Mouse (Mus musculus): Measurements from ENCODE around the gene Rrnad1. TPM values are rescaled to one million over a fixed set of nuclear protein-coding genes. Genes with fewer than 3 reads are reported as not detected.

Rrnad1 gene
- polyA plus RNA-seq, 1 experiment from 2014 or later: 17.9 TPM

- peak overlapping the region; percentile 97 for H3K27ac ChIP-seq (ENCODE audit: low read depth, low read length)
- no peaks in the 10 kb centered on the region for H3K27me3 ChIP-seq (ENCODE audit: control insufficient read depth, insufficient read depth, low read length)
- ATAC-seq (ENCODE audit: low FRiP score) (no peak), DNase-seq (ENCODE audit: low spot score) (peak; percentile 71)
- no peaks in the 10 kb centered on the region for H3K36me3 ChIP-seq (ENCODE audit: control insufficient read depth, insufficient read depth, low read length)
- H3K4me2 ChIP-seq (replicated peaks; ENCODE audit: low read depth, low read length): peak overlapping the region; percentile 94
- H3K4me3 ChIP-seq (ENCODE audit: low read depth, low read length): peak overlapping the region; percentile 86
- H3K4me1 ChIP-seq (replicated peaks; ENCODE audit: control insufficient read depth, insufficient read depth, low read length): peaks cover 13% of the 10 kb centered on the region
- H3K9ac ChIP-seq (ENCODE audit: low read depth, low read length): peak overlapping the region; percentile 92
- no peaks in the 10 kb centered on the region for H3K9me3 ChIP-seq (ENCODE audit: control insufficient read depth, low read length)
- WGBS: under 1% methylated on average over 55 of the region's 60 CpGs
Measured at GRCm38 (mm10) chr3:87971489-87972202, 41.1 kb upstream of the Rrnad1 start.

DNA sequence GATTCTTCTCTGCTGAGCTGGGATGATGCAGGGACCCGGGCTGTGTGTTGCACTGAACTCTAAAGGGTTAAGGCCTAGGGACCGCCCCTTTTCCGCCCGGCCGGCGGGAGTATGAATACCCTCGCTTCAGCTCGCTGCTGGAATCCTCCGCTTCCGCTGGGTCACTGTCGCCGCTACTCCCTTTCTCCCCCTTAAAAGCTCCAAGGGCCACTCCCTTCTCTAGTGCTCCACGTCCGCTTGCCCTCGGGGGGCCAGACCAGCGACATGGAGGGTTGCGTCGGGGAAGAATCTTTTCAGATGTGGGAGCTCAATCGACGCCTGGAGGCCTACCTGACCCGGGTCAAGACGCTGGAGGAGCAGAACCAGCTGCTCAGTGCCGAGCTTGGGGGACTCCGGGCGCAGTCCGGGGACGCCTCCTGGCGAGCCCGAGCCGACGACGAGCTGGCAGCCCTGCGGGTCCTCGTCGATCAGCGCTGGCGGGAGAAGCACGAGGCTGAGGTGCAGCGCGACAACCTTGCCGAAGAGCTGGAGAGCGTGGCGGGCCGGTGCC lies 40.5 kb upstream of the Rrnad1 start, which contains the start of gene Nes:
Nes (plus strand) TSS at position 140 of the 550 bp plus-strand sequence.
- ATAC-seq (ENCODE audit: low FRiP score) (peak; percentile 61), DNase-seq (ENCODE audit: low spot score) (peak; percentile 91)
- H3K27ac ChIP-seq (ENCODE audit: low read depth, low read length): peak within 1 kb of the TSS; percentile 97
- no peaks in the 10 kb centered on the region for H3K36me3 ChIP-seq (ENCODE audit: control insufficient read depth, insufficient read depth, low read length)
- peak within 1 kb of the TSS; percentile 86 for H3K4me3 ChIP-seq (ENCODE audit: low read depth, low read length)
- H3K9me3 ChIP-seq (ENCODE audit: control insufficient read depth, low read length): no peaks in the 10 kb centered on the region
- H3K4me2 ChIP-seq (replicated peaks; ENCODE audit: low read depth, low read length): peak within 1 kb of the TSS; percentile 94
- no peaks in the 10 kb centered on the region for H3K27me3 ChIP-seq (ENCODE audit: control insufficient read depth, insufficient read depth, low read length)
- under 1% methylated on average over 44 of the region's 44 CpGs for WGBS
- H3K9ac ChIP-seq (ENCODE audit: low read depth, low read length): peak within 1 kb of the TSS; percentile 92
- H3K4me1 ChIP-seq (replicated peaks; ENCODE audit: control insufficient read depth, insufficient read depth, low read length): peaks cover 13% of the 10 kb centered on the region

DNA sequence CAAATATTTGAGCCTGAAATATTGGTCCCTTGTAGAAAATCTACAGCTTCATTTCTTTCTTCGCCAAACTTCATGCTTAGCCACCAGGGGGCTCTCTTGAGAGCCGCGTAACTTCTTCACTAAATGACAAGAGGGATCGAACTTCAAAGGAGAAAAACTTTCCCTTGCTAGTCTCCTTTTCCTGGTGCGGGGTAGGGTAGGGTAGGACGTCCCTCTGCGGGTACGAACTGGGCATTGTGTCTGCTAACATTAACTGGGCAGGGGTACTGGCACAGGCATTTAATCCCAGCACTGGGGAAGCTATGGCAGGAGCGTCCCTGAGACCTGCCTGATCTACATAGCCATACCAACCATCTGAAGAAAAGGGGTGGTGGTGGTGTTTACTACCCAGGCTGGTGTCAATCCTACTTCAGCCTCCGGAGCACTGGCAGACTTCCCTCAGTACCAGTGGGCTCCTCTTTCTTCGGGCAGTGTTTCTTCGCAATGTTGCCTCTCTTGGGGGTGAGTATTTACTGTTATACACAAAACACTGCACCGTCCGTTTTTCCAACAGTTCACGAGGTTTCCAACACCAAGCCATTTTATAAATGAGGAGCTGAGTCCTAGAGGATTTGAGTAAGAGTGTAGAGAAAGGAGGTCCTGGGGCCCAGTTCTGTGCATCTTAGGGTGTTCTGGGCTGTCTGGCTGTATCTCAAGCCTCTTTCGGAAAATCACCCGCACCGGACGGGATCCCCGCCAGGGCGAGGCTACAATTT lies 39.8 kb upstream of the Rrnad1 start:
- Histone ChIP-seq H3K4me2 (replicated peaks; ENCODE audit: low read depth, low read length) (peak overlapping the region; percentile 94), H3K27ac (ENCODE audit: low read depth, low read length) (no peak overlapping the region), H3K4me1 (replicated peaks; ENCODE audit: control insufficient read depth, insufficient read depth, low read length) (peaks cover 12% of the 10 kb centered on the region), H3K4me3 (ENCODE audit: low read depth, low read length) (peak overlapping the region; percentile 86), H3K9ac (ENCODE audit: low read depth, low read length) (peak overlapping the region; percentile 3; the same call in 1 of the 2 replicates), H3K27me3 (ENCODE audit: control insufficient read depth, insufficient read depth, low read length) (no peaks in the 10 kb centered on the region), H3K9me3 (ENCODE audit: control insufficient read depth, low read length) (no peaks in the 10 kb centered on the region), H3K36me3 (ENCODE audit: control insufficient read depth, insufficient read depth, low read length) (no peaks in the 10 kb centered on the region)
- WGBS: under 1% methylated on average over 21 of the region's 21 CpGs
- DNase-seq (ENCODE audit: low spot score) (peak; percentile 85), ATAC-seq (ENCODE audit: low FRiP score) (no peak)

- H3K4me1 ChIP-seq (replicated peaks; ENCODE audit: control insufficient read depth, insufficient read depth, low read length): peaks cover 16% of the 10 kb centered on the region
- peak overlapping the region; percentile 31 for H3K4me3 ChIP-seq (ENCODE audit: low read depth, low read length)
Measured at GRCm38 (mm10) chr3:87960586-87961191, 30.2 kb upstream of the Rrnad1 start.

GRCm38 (mm10) chr3:87960191-87960585 lies 29.7 kb upstream of the Rrnad1 start:
- H3K9me3 ChIP-seq (ENCODE audit: control insufficient read depth, low read length): no peaks in the 10 kb centered on the region
- no peaks in the 10 kb centered on the region for H3K36me3 ChIP-seq (ENCODE audit: control insufficient read depth, insufficient read depth, low read length)
- no peak for ATAC-seq (ENCODE audit: low FRiP score)
- no peaks in the 10 kb centered on the region for H3K27me3 ChIP-seq (ENCODE audit: control insufficient read depth, insufficient read depth, low read length)
- peaks cover 16% of the 10 kb centered on the region for H3K4me1 ChIP-seq (replicated peaks; ENCODE audit: control insufficient read depth, insufficient read depth, low read length)
- H3K4me2 ChIP-seq (replicated peaks; ENCODE audit: low read depth, low read length): peak overlapping the region; percentile 56
- H3K27ac ChIP-seq (ENCODE audit: low read depth, low read length): peak overlapping the region; percentile 97
- peak overlapping the region; percentile 31 for H3K4me3 ChIP-seq (ENCODE audit: low read depth, low read length)
- DNase-seq (ENCODE audit: low spot score): no peak
- peak overlapping the region; percentile 67 for H3K9ac ChIP-seq (ENCODE audit: low read depth, low read length)
- WGBS: 1% methylated on average over 10 of the region's 10 CpGs

More at GRCm38 (mm10) chr3:87960586-87961191, 30.2 kb upstream of the Rrnad1 start:
- peak; percentile 94 for DNase-seq (ENCODE audit: low spot score)
- ATAC-seq (ENCODE audit: low FRiP score): peak; percentile 96
- Histone ChIP-seq H3K27ac (ENCODE audit: low read depth, low read length) (peak overlapping the region; percentile 97), H3K9me3 (ENCODE audit: control insufficient read depth, low read length) (no peaks in the 10 kb centered on the region), H3K27me3 (ENCODE audit: control insufficient read depth, insufficient read depth, low read length) (no peaks in the 10 kb centered on the region), H3K4me2 (replicated peaks; ENCODE audit: low read depth, low read length) (peak overlapping the region; percentile 56), H3K9ac (ENCODE audit: low read depth, low read length) (peak overlapping the region; percentile 67), H3K36me3 (ENCODE audit: control insufficient read depth, insufficient read depth, low read length) (no peaks in the 10 kb centered on the region)
- 0% methylated on average over 27 of the region's 27 CpGs for WGBS

DNA sequence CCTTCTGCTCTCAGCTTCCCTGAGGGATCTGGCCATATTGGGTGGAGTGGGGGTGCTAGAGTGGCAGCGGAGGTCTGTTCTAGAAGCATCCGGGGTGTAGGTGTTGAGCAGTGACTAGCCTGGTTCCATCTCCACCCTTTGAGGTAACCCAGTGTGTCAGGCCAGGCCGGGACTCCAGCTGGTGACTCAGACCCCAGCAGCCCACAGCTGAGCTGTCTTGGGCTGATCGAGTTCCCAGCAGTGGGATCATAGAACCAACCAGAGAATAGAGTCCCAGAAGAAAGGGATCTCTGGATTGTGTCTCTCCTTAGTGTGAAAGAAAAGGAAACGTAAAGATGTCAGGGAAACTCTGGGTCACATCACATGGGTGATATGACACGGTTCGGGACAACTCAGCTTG lies 28.9 kb upstream of the Rrnad1 start:
- Histone ChIP-seq H3K4me2 (replicated peaks; ENCODE audit: low read depth, low read length) (no peak overlapping the region), H3K27me3 (ENCODE audit: control insufficient read depth, insufficient read depth, low read length) (no peaks in the 10 kb centered on the region), H3K9me3 (ENCODE audit: control insufficient read depth, low read length) (no peaks in the 10 kb centered on the region), H3K36me3 (ENCODE audit: control insufficient read depth, insufficient read depth, low read length) (no peaks in the 10 kb centered on the region), H3K27ac (ENCODE audit: low read depth, low read length) (peak overlapping the region; percentile 97; the same call in 1 of the 2 replicates), H3K4me3 (ENCODE audit: low read depth, low read length) (no peak overlapping the region), H3K4me1 (replicated peaks; ENCODE audit: control insufficient read depth, insufficient read depth, low read length) (peaks cover 16% of the 10 kb centered on the region), H3K9ac (ENCODE audit: low read depth, low read length) (no peak overlapping the region)
- no peak for ATAC-seq (ENCODE audit: low FRiP score)
- no peak for DNase-seq (ENCODE audit: low spot score)
- WGBS: 31% methylated on average over 7 of the region's 7 CpGs

- WGBS: 0% methylated on average over 1 of the region's 1 CpGs
- Histone ChIP-seq H3K27ac (ENCODE audit: low read depth, low read length) (peak overlapping the region; percentile 97), H3K36me3 (ENCODE audit: control insufficient read depth, insufficient read depth, low read length) (no peaks in the 10 kb centered on the region), H3K4me2 (replicated peaks; ENCODE audit: low read depth, low read length) (no peak overlapping the region), H3K4me1 (replicated peaks; ENCODE audit: control insufficient read depth, insufficient read depth, low read length) (peaks cover 16% of the 10 kb centered on the region), H3K9ac (ENCODE audit: low read depth, low read length) (no peak overlapping the region), H3K4me3 (ENCODE audit: low read depth, low read length) (no peak overlapping the region), H3K9me3 (ENCODE audit: control insufficient read depth, low read length) (no peaks in the 10 kb centered on the region), H3K27me3 (ENCODE audit: control insufficient read depth, insufficient read depth, low read length) (no peaks in the 10 kb centered on the region)
- DNase-seq (ENCODE audit: low spot score) (peak; percentile 53), ATAC-seq (ENCODE audit: low FRiP score) (no peak)
Measured at GRCm38 (mm10) chr3:87958967-87959366, 28.4 kb upstream of the Rrnad1 start.

DNA sequence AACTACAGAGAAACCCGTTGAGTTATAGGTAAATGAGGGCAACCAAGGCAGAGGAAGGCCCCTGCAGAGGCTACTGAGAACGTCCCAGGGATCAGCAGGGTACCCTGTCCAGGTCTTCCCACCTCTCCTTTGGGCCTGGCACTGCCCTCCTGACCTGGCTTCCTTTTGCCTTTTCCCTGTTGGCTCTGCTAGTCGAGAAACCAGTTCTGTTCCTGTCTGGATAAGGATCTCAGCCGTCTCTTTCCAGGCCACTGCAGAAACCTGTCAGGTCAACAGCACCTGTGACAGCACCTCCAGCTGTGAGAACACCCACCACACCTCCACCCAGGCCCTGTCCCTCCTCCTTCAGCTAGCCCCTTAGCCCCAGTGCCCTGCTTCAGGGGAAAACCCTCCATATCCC lies 28.0 kb upstream of the Rrnad1 start:
- Histone ChIP-seq H3K9ac (ENCODE audit: low read depth, low read length) (no peak overlapping the region), H3K27me3 (ENCODE audit: control insufficient read depth, insufficient read depth, low read length) (no peaks in the 10 kb centered on the region), H3K4me3 (ENCODE audit: low read depth, low read length) (no peak overlapping the region), H3K9me3 (ENCODE audit: control insufficient read depth, low read length) (no peaks in the 10 kb centered on the region), H3K4me1 (replicated peaks; ENCODE audit: control insufficient read depth, insufficient read depth, low read length) (peaks cover 16% of the 10 kb centered on the region), H3K36me3 (ENCODE audit: control insufficient read depth, insufficient read depth, low read length) (no peaks in the 10 kb centered on the region), H3K4me2 (replicated peaks; ENCODE audit: low read depth, low read length) (no peak overlapping the region), H3K27ac (ENCODE audit: low read depth, low read length) (peak overlapping the region; percentile 43; the same call in 1 of the 2 replicates)
- ATAC-seq (ENCODE audit: low FRiP score) (no peak), DNase-seq (ENCODE audit: low spot score) (no peak)
- WGBS: 7% methylated on average over 4 of the region's 4 CpGs
